Mouse (Mus musculus) v-Abl transformed pro-B cells (cell line): ENCODE data around the gene Cfap43.

Experiments used
- in situ Hi-C, 2 experiments: fragments of 400-800 bp; cut with MboI; formaldehyde crosslinking; loops; one replicate each; pipeline ENCODE4 v1.15.1; 2025; ENCODE audit not compliant: unreplicated experiment in 2 of 2

Cfap43 gene

GRCm38 (mm10) chr19:47888037-47888436 is 31.1 kb downstream of the Cfap43 start:
- in situ Hi-C loops = loop anchor here in 1 of 2 experiments (25.0 kb wide), 1 partner anchor 926 kb away; no protein-coding TSS in a partner anchor

DNA sequence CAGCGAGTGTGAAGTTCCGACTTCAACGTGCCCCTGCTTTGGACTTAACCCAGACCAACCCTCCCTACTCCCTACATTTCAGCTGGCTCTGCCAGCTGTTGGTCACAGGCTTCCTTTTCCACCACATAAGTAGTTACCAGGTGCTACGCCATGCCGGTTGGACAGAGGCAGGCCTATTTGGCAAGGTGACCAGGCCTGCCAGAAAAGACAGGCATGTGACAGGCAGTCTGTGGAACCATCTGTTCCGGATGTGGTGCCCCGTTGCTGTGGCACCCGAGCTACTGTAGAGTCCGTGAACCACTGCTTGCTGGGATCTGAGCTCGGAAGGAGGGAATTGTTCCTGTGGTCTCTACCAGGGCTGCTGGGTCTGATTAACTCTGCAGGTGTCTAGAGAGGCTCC is 31.7 kb downstream of the Cfap43 start:
- in situ Hi-C loops = loop anchor here in 1 of 2 experiments (25.0 kb wide), 1 partner anchor 925 kb away; no protein-coding TSS in a partner anchor

DNA sequence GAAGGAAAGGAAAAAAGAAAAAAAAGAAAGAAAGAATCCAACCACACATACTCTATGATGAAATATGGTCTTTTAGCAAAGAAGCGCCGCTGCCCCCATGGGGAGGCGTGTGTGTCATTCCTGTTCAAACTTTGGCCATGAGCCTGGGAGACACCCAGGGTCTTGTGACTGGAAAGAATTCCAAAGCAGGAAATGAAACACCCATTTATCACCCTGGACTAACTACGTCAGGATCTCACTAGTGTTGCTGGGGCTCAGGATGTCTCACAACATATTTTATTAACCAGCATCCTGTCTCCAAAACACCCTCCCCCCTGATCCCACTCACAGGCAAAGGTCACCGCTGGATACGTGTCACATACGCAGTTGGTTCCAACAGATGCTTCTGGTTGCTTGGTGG is 32.5 kb downstream of the Cfap43 start:
- in situ Hi-C loops = loop anchor here in 1 of 2 experiments (25.0 kb wide), 1 partner anchor 924 kb away; no protein-coding TSS in a partner anchor

DNA sequence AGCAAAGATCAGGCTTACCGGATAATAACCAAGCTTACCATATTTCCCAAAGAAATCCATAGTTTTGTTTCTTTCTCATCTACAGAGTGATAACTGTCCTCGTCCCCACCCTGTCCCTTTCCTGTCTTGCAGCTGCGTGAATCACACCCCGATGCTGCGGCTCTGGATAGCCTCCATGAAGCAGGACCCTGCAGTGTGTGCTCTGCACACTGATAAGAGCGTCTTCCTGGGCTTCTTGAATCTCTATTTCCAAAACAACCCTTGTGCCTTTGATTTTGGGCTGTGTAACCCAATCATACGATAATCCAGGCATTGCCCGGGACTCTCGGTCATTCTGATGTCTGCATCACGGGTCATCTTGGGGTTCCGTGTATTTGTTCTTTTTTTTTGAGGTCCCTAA is 33.2 kb downstream of the Cfap43 start:
- in situ Hi-C loops = loop anchor here in 1 of 2 experiments (25.0 kb wide), 1 partner anchor 924 kb away; no protein-coding TSS in a partner anchor

DNA sequence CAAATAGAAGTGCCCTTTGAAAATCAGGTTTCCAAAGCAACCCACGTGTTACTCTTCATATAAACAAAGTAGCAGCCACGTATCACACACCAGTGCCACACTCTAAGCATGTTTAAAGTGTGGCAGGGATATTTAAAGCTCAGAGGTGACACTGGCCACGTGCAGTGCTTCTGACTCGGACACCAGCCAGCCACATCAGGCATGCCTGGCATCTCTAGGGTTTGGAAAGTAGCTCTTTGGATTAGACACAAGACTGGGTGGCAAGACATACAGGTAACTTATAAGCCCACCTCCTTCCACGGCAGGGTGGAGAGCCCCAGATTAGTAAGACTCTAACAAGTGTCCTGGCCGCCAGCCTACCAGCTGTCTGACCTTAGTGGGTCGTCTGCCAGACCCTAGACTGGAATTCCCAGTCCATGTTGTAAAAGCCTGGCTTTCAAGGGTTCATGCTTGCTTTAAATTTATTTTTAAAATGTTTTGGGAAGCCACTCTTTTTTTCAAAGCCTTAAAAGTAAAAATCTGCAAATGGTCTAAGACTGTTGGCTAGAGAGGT is 33.8 kb downstream of the Cfap43 start:
- in situ Hi-C loops = loop anchor here in 1 of 2 experiments (25.0 kb wide), 1 partner anchor 923 kb away; no protein-coding TSS in a partner anchor

GRCm38 (mm10) chr19:47884296-47885085 is 34.6 kb downstream of the Cfap43 start:
- in situ Hi-C loops = loop anchor here (5.0 to 25.0 kb wide), 2 partner anchors 48 to 922 kb away; no protein-coding TSS in a partner anchor

DNA sequence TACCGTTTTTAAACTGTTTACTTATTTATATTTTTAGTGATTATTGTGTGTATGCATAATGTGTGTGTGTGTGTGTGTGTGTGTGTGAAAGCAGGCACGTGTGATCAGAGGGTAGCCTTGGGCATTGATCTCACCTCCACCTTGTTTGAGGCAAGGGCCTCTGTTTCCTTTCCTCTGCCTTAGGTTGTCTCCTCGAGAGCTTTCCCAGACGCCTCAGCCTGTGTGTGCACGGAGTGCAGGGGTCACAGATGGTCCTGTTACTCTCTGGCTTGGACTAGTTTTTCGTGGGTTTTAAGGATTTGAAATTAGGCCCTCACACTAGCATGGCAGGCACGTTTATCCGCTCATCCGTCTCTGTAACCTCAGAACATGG is 36.2 kb downstream of the Cfap43 start:
- in situ Hi-C loops = loop anchor here (5.0 to 25.0 kb wide), 2 partner anchors 49 to 921 kb away; no protein-coding TSS in a partner anchor

DNA sequence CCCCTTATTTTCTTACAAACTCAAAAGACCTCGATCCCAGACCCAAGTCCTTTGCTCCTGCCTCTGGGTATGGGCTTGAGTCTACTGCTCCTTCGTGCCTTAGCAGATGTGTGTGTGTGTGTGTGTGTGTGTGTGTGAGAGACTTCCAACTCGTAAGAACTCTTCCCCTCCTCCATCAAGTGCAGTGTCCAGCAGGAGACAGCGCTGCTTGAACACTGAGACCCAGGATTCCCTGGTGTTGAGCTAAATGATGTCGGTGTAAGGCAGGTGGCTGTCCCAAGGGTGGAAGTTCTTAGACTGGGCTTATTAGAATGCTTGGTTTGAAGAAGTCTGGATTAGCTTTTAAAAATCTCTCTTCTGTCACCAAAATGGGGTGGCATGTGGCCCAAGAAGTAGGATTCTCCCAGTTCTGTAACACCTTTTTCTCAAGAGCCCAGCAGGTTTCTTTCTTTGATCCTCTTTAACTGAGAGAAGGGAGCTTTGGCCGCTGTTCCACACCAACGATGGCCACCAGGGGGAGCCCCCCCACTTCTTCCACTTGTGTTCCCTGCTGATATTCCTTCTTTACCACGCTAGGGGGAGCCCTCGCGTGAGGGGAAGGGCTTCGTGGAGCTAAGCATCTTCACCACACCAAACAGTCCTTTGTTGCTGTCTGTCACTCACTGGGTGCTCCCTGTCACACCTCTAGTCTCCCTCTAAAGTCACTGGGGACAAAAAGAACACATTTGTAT is 36.8 kb downstream of the Cfap43 start:
- in situ Hi-C loops = loop anchor here (5.0 to 25.0 kb wide), 2 partner anchors 50 to 920 kb away; no protein-coding TSS in a partner anchor

GRCm38 (mm10) chr19:47881538-47881937 is 37.5 kb downstream of the Cfap43 start:
- in situ Hi-C loops = loop anchor here (5.0 to 25.0 kb wide), 2 partner anchors 51 to 919 kb away; no protein-coding TSS in a partner anchor

GRCm38 (mm10) chr19:47876252-47876651 is 42.8 kb downstream of the Cfap43 start:
- in situ Hi-C loops = loop anchor here in 1 of 2 experiments (25.0 kb wide), 1 partner anchor 914 kb away; no protein-coding TSS in a partner anchor

DNA sequence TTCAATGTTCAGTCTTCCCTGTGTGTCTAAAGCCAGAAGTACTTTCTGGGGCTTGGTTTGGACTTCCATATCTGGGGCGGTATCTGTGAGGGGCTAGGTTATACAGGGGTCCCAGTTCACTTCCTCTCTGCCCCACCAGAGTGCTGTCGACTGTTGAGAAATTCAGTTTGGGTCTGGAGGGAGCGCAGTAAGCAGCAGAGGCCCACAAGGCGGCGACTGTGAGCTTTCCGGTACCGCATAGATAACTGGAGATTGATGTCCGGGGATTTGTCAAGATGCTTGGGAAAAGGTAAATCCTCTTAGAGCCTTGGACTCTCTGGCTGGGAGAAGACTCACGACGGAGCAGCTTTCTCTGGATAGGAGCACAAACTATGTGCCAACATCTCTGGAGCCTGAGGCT is 47.6 kb downstream of the Cfap43 start:
- in situ Hi-C loops = no loop called here

- in situ Hi-C loops = no loop called here
These were observed 48.9 kb downstream of the Cfap43 start for GRCm38 (mm10) chr19:47870102-47870666.

DNA sequence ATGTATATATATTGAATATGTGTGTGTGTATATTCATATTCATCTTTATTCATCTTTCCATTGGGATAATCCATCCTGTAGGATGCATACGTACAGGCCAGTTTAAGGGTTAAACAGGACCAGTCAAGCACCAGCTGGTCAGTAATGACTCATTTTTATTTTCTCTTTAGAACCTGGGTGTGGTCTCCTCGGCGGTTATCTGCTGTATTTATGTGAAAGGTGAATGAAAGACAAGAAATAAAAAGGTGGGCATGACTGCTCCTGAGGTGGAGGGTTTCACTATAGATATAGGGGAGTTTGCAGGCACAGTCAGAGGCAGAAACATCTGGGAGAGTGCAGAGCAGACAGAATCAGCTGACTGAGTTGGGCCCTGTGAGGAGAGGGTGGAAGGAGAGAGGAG is 49.6 kb downstream of the Cfap43 start:
- in situ Hi-C loops = no loop called here

- in situ Hi-C loops = no loop called here
These were observed 50.1 kb downstream of the Cfap43 start for GRCm38 (mm10) chr19:47868951-47869350.

- in situ Hi-C loops = no loop called here
These were observed 51.4 kb downstream of the Cfap43 start for GRCm38 (mm10) chr19:47867628-47868175.

GRCm38 (mm10) chr19:47865353-47865947 is 53.6 kb downstream of the Cfap43 start, which contains the start of gene Gsto2:
TSS of gene Gsto2 (plus strand) at chr19:47865534.
- in situ Hi-C loops = no loop called here

DNA sequence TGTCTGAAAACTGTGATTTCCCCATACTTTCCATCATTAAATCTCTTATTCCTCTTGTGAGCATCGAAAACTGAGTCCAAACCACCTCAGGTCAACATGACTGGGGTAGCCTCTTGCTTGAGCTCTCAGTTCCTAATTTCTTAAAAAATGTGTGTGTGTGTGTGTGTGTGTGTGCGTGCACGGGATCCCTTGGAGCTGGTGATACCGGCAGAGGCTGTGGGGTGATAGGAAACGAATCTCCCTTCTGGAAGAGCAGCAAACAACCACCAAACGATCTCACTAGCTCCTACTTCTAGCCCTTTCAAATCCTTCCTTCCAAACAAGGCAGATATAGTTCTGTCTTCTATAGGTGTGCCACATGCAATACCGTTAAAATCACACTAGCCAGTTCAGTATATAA is 54.4 kb downstream of the Cfap43 start:
- in situ Hi-C loops = no loop called here

GRCm38 (mm10) chr19:47864051-47864450 is 55.0 kb downstream of the Cfap43 start:
- in situ Hi-C loops = no loop called here

DNA sequence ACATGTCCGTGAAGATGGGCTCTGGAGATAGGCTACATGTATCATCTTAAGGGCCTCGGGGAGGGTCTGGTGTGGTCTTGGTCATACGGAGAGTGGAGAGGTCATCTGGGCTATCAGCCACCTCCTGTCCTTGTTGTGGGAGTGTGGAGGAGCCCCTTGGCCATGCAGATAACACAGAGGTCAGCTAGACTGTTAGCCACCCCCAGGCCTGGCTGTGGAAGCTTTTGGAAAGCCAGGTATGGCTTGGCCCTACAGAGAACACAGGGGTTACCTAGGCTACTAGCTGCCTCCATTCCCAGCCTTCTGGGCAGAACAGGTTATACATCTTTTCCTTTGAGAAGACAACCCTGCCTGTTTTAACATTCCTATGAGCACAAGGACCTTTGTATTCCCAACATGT is 56.5 kb downstream of the Cfap43 start:
- in situ Hi-C loops = no loop called here

- in situ Hi-C loops = no loop called here
These were observed 59.9 kb downstream of the Cfap43 start for GRCm38 (mm10) chr19:47859180-47859579.
